Mouse (Mus musculus) liver, adult (tissue): ENCODE measurements around the gene E2f2.

ENCODE experiments used
- GATA4 ChIP-seq: IDR thresholded peaks from 2 replicates; pipeline ENCODE4 v1.6.1; 2014; ENCODE audit warnings: mild to moderate bottlenecking, low read length; ENCODE audit not compliant: insufficient replicate concordance

E2f2 gene

GRCm38 (mm10) chr4:136224677-136225460 lies 52.7 kb downstream of the E2f2 start:
- no peak for TF ChIP-seq GATA4

- no peak for TF ChIP-seq GATA4
Observed at GRCm38 (mm10) chr4:136227408-136227807, 55.2 kb downstream of the E2f2 start.

GRCm38 (mm10) chr4:136228640-136229039 lies 56.4 kb downstream of the E2f2 start:
- TF ChIP-seq GATA4, result no peak

GRCm38 (mm10) chr4:136238669-136239068 lies 66.5 kb downstream of the E2f2 start:
- no peak for TF ChIP-seq GATA4

- TF ChIP-seq GATA4, result no peak
Observed at GRCm38 (mm10) chr4:136239111-136239510, 66.9 kb downstream of the E2f2 start.

- no peak for TF ChIP-seq GATA4
Observed at GRCm38 (mm10) chr4:136239622-136240021, 67.4 kb downstream of the E2f2 start.

- no peak for TF ChIP-seq GATA4
Observed at GRCm38 (mm10) chr4:136240123-136240522, 67.9 kb downstream of the E2f2 start.

GRCm38 (mm10) chr4:136240955-136241354 lies 68.8 kb downstream of the E2f2 start:
- no peak for TF ChIP-seq GATA4

- no peak for TF ChIP-seq GATA4
Observed at GRCm38 (mm10) chr4:136242065-136242703, 70.0 kb downstream of the E2f2 start.

- no peak for TF ChIP-seq GATA4
Observed at GRCm38 (mm10) chr4:136242728-136243127, 70.5 kb downstream of the E2f2 start.

GRCm38 (mm10) chr4:136244208-136244607 lies 72.0 kb downstream of the E2f2 start:
- no peak for TF ChIP-seq GATA4
